Mouse (Mus musculus) spleen, adult 2 months (tissue): ENCODE results near the gene Il10rb.

Experiments
- CTCF ChIP-seq: fragments of 200-500 bp; IDR thresholded peaks from 2 replicates; pipeline ENCODE4 v1.5.1; 2011; ENCODE audit warnings: mild to moderate bottlenecking, inconsistent platforms; ENCODE audit not compliant: insufficient read depth, insufficient read length, insufficient replicate concordance; ENCODE audit errors: extremely low read depth
- POLR2A ChIP-seq: fragments of 200-500 bp; IDR thresholded peaks from 2 replicates; pipeline ENCODE4 v1.6.1; 2011; ENCODE audit warnings: low read depth, low read length, inconsistent platforms

- no peak for TF ChIP-seq CTCF
- TF ChIP-seq POLR2A, result no peak
Measured at GRCm38 (mm10) chr16:91455868-91456267, 49.9 kb downstream of the Il10rb start.
